Mouse (Mus musculus) brain, embryonic 14.5 days (tissue): Measurements from ENCODE around the gene Abcb9.

Source experiments
- CTCF ChIP-seq: fragments of 200-500 bp; IDR thresholded peaks from 2 replicates; pipeline ENCODE4 v1.5.1; 2012; ENCODE audit warnings: inconsistent platforms, mild to moderate bottlenecking, moderate library complexity, borderline replicate concordance; ENCODE audit not compliant: insufficient read depth, insufficient read length; ENCODE audit errors: extremely low read depth
- POLR2A ChIP-seq: fragments of 200-500 bp; IDR thresholded peaks from 2 replicates; pipeline ENCODE4 v1.6.1; 2012; ENCODE audit warnings: mild to moderate bottlenecking, inconsistent platforms, borderline replicate concordance; ENCODE audit not compliant: poor library complexity, insufficient read depth, insufficient read length, severe bottlenecking; ENCODE audit errors: extremely low read depth

DNA sequence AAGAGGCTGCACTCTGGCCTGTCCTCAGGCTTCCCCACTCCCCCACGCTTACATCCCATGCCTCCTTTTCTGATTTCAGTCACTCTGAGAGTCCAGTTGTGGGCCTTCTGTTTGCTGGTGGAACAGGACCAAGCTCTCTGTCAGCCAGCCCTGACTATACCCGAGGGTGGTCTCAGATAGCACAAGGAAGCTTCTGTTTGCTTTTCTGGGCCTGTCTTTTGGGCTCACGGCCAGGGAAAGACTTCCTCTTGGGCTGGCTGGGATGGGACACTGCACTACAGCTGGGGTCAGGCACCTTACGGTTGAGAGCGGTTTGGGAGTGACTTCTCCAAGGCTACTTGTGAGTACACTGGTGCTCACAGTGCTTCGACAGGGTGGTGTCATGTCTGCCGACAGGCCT, 42.5 kb upstream of the Abcb9 start:
- TF ChIP-seq CTCF (no peak), POLR2A (no peak)
